Mouse (Mus musculus) brain, embryonic 14.5 days (tissue): Measurements from ENCODE around the gene C1ql2. TPM values are rescaled to one million over a fixed set of nuclear protein-coding genes. Genes with fewer than 3 reads are reported as not detected.
A peak's percentile ranks its signal among the peaks of the same experiment; 100 is the strongest.

Experiments
- DNase-seq: peaks from one replicate; pipeline ENCODE4 v3.0.0-alpha.2; 2011; ENCODE audit warnings: low read depth
- CTCF ChIP-seq: fragments of 200-500 bp; IDR thresholded peaks from 2 replicates; pipeline ENCODE4 v1.5.1; 2012; ENCODE audit warnings: inconsistent platforms, mild to moderate bottlenecking, moderate library complexity, borderline replicate concordance; ENCODE audit not compliant: insufficient read depth, insufficient read length; ENCODE audit errors: extremely low read depth
- POLR2A ChIP-seq: fragments of 200-500 bp; IDR thresholded peaks from 2 replicates; pipeline ENCODE4 v1.6.1; 2012; ENCODE audit warnings: mild to moderate bottlenecking, inconsistent platforms, borderline replicate concordance; ENCODE audit not compliant: poor library complexity, insufficient read depth, insufficient read length, severe bottlenecking; ENCODE audit errors: extremely low read depth
- polyA plus RNA-seq: library from polyadenylated mRNA; depleted of rRNA; stranded (reverse); fragments of >200 nt; gene quantifications from 2 replicates; pipeline ENCODE4 v1.2.3, GENCODE M21; 2012; rRNA removed

The C1ql2 gene
- polyA plus RNA-seq, 1 experiment, result 6.0 TPM

DNA sequence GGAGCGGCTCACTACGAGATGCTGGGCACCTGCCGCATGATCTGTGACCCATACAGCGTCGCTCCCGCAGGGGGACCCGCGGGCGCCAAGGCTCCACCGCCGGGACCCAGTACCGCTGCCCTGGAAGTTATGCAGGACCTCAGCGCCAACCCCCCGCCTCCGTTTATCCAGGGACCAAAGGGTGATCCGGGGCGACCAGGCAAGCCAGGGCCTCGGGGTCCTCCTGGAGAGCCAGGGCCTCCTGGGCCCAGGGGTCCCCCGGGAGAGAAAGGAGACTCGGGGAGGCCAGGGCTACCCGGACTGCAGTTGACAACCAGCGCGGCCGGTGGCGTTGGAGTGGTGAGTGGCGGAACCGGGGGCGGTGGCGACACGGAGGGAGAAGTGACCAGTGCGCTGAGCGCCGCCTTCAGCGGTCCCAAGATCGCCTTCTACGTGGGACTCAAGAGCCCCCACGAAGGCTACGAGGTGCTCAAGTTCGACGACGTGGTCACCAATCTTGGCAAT is 842 bp downstream of the C1ql2 start:
- no peak for TF ChIP-seq CTCF
- TF ChIP-seq POLR2A, result no peak
- DNase-seq, result no peak

DNA sequence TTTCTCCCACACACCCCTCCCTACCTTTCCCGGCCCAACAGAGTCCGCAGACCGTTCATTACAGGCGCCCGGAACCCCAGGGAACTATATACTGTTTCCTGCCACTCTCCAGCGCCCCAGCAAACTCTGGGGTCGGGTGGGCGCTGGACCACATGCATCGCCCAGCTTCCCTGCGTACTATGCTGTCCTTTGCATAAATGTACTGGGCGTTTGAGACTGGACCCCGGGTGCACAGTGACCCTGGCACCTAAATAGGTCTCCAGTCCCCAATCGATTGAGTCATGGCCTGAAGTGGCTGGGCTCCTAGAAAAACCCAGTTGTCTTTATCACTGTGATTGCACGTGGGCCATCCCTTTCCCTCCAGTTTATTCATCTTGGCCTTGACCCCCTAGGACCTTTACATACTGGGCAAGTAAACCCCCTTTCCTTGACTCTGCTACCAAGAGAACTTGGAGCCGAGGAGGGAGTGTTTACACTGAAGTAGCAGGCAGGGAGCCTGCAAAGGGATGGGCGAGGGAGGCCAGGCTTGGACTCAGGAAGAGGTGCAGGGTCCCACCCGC is 1.5 kb downstream of the C1ql2 start:
- TF ChIP-seq POLR2A (no peak), CTCF (no peak)
- DNase-seq, result no peak

- TF ChIP-seq CTCF, result peak; percentile 31
- no peak for TF ChIP-seq POLR2A
- peak; percentile 62 for DNase-seq
Observed at GRCm38 (mm10) chr1:120342371-120342821, 2.0 kb downstream of the C1ql2 start.

- TF ChIP-seq CTCF, result no peak
- no peak for TF ChIP-seq POLR2A
- peak; percentile 48 for DNase-seq
Observed at GRCm38 (mm10) chr1:120345001-120345400, 4.6 kb downstream of the C1ql2 start.

DNA sequence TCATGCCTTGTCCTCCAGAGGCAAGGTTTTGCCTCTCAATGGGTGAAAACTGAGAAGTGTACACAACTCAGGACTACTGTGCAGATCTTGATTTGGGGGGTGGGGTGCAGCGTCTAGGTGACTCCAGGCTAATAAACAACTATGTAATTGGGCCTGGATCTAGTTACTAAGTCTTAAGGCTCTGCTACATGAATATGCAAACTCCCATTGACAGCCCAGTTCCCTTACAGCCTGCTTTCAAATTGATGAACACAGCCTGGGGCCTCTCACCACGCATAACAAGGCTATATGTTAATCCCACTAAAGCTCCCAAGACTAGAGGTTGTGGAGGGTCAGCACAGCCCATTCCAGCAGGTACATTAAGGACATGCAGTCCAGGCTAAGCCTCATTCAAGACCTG is 14.0 kb downstream of the C1ql2 start:
- TF ChIP-seq POLR2A, result no peak
- no peak for TF ChIP-seq CTCF

DNA sequence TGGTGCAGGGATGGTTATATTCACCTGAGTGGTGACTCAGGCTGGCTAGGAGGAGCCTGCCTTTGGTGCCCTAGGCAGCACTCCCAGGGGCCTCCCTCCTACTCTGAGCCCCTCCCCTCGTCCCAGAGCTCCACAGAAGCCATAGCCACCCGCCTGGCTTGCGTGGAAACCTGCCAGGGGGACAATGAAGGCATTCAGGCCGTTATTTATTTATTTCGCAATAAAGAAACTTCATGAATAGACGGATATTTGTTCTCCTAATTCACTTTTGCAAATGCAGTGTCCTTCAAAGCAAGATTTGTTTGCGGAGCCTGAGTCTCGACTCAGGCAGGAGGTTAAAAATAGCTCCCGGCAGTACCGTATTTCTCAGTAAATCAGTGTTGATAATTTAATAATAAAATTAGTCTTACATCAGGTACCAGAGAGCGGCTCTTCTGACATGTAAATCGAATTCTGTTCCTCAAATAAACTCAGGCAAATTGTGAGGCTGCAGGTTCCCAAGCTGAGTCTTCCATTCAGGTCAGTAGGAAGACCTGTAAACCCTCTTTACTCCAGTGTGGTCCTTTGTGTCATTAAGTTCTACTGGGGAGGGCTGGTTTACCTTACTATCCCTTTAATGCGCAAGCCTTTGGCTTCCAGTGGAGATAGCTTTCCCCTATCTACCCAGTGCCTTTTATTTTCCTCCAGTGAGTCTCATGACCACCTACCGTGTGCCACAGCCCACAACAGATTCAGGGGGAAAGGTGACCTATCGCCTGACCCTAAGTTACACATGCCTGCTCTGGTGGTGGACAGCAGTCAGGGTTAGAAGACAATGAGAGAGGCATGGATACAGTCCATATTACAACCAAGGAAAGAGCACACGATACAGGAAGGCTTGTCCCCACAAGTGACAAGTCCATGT is 17.2 kb downstream of the C1ql2 start:
- TF ChIP-seq POLR2A (no peak), CTCF (no peak)
- DNase-seq, result peak; percentile 87

More for the DNA sequence above, 14.0 kb downstream of the C1ql2 start:
- DNase-seq, result no peak

DNA sequence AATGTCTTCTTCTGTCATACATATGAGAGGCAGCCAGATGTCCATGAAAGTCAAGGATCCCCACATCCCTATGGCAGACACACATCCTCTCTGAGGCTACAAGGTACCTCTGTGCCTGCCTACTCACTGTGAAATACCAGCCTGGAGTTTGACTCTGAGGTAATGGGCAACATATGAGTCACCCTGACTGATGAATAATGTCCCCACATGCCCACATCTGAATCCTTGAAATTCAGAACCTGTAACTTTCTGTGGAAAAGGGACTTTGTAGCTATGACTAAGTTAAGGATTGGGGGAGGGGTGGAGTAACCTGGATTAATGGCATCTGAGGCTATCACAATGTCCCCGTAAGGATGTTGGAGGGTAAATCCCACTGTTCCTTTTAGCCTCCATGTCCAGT is 23.3 kb downstream of the C1ql2 start:
- TF ChIP-seq POLR2A (no peak), CTCF (no peak)
- DNase-seq, result no peak

DNA sequence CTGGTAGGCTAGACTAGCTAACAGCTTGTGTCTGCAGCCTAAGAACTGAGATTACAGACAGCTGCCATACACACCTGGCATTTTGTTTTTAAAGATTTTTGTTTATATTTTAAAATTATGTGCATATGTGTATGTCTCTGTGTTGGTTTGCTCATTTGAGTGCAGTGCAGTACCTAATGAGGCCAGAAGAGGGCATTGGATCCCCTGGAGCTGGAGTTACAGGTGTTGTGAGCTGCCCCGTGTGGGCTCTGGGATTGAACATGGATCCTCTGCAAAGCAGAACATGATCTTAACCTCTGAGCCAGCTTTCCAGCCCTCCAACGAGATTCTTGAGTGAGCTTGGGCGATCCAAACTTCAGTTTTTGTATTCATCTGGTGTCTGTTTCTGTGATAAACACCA is 27.8 kb downstream of the C1ql2 start:
- DNase-seq, result no peak
- TF ChIP-seq POLR2A, result no peak
- peak; percentile 32; the same call in 1 of the 2 replicates for TF ChIP-seq CTCF

GRCm38 (mm10) chr1:120374131-120374530 is 33.7 kb downstream of the C1ql2 start:
- no peak for TF ChIP-seq POLR2A
- no peak for TF ChIP-seq CTCF
- no peak for DNase-seq

DNA sequence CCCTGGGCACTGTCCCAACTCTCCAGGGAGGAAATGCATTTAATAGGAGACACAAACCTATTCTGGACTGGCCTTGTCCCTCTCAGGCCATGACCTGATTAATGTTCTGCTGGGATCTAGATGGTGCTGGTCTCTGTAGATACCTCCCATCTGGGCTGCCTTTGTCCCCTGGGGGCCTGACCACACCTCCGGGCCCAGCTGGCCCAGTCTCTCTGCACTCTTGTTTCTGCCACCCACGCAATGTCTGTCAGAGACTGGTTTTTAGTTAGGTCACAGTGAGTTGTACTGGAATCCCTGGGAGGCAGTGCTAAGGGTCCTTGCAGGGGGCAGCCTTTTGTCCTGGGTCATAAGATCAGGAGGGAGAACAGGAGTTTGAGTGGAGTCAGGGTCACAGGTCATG is 34.5 kb downstream of the C1ql2 start:
- TF ChIP-seq CTCF (no peak), POLR2A (no peak)
- no peak for DNase-seq

DNA sequence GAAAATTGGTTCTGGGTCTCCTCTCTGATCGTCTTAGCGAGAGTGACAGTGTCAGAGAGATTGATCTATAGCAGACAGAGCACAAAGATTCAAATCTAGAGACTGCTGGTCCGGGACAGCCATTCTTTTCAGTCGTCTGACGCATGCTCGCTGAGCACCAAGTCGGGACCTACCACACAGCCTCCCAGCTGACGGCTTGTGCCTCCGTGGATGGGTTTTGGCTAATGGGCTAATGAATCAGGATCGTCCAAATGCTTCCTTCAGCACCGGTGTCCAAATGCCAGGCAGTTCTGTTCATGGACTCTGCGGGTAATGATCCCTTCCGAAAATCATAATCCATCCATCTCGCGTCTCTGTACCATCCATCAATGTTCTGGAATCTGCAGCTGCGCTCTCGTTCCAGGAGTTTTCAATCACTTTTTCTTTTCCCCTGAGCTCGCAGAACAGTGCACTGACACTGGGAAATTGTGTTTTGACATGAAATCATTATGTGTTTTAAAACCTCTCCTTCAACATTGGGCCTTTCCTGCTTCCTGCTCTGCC is 44.7 kb downstream of the C1ql2 start:
- DNase-seq, result no peak

GRCm38 (mm10) chr1:120389734-120390133 is 49.4 kb downstream of the C1ql2 start:
- TF ChIP-seq CTCF (no peak), POLR2A (no peak)
- no peak for DNase-seq

More for the DNA sequence above, 44.7 kb downstream of the C1ql2 start:
- TF ChIP-seq CTCF (no peak), POLR2A (no peak)

DNA sequence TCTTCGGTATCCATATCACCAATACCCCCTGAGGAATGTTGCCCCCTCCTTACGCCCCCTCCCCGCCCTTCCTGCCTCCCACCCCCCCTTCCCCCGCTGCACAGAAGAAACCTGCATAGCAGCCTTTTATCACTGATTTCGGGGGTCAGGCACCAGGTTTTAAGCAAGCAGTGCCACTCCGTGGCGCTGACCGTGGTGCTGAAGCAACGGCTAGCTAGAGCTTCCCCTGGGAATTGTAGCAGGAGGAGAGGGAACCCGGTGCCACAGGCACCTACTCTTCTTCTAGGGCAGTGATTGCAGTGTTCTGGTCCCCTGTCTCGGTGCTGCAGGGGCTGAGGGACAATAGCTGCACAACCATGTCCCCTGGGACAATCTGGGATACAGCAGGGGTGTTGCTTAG is 50.0 kb downstream of the C1ql2 start:
- DNase-seq, result peak; percentile 55
- TF ChIP-seq CTCF (no peak), POLR2A (no peak)

Other genes starting within 250 kb of the C1ql2 start
- gene Dbi, start 219.5 kb upstream of the C1ql2 start, polyA plus RNA-seq, result 514 and 714 TPM in 2 replicates
- gene 3110009E18Rik, start 219.4 kb upstream of the C1ql2 start, polyA plus RNA-seq, result 6.6 and 10.9 TPM in 2 replicates
- 3.0 and 3.7 TPM in 2 replicates for gene Steap3, start 67.9 kb upstream of the C1ql2 start, polyA plus RNA-seq
- 0.11 TPM in 1 of 2 replicates, not detected in the other for gene Marco, start 164.4 kb downstream of the C1ql2 start, polyA plus RNA-seq